Mouse (Mus musculus) mouse embryonic stem cell (cell line): Measurements from ENCODE around the gene Tspan13.

ENCODE experiments used
- in situ Hi-C, 2 experiments: fragments of 300-500 bp; cut with MboI; formaldehyde crosslinking; loops; 1 replicate in 1 of 2; 3 replicates in 1 of 2; pipeline ENCODE4 v1.14.3; 2019 to 2020; ENCODE audit warnings: low sequenced_read_pairs in 2 of 2, low pct_unique_long_range_greater_than_20kb in 1 of 2, mixed read lengths in 1 of 2; ENCODE audit not compliant: unreplicated experiment in 1 of 2

Tspan13 gene

GRCm38 (mm10) chr12:35992711-35993110 lies 49.6 kb downstream of the Tspan13 start, which contains the start of gene Agr2:
TSS of gene Agr2 (plus strand) at chr12:35992907.
- in situ Hi-C loops: no loop called here

GRCm38 (mm10) chr12:35984743-35985142 lies 57.6 kb downstream of the Tspan13 start:
- in situ Hi-C loops: no loop called here

- in situ Hi-C loops: no loop called here
These were observed 58.8 kb downstream of the Tspan13 start for GRCm38 (mm10) chr12:35983472-35983871.

GRCm38 (mm10) chr12:35981732-35982360 lies 60.5 kb downstream of the Tspan13 start:
- in situ Hi-C loops: no loop called here

- in situ Hi-C loops: no loop called here
These were observed 62.7 kb downstream of the Tspan13 start for GRCm38 (mm10) chr12:35979625-35980024.

GRCm38 (mm10) chr12:35977633-35978246 lies 64.6 kb downstream of the Tspan13 start:
- in situ Hi-C loops: no loop called here

- in situ Hi-C loops: no loop called here
These were observed 66.4 kb downstream of the Tspan13 start for GRCm38 (mm10) chr12:35975898-35976297.

GRCm38 (mm10) chr12:35966768-35967141 lies 75.5 kb downstream of the Tspan13 start:
- in situ Hi-C loops: no loop called here

- in situ Hi-C loops: no loop called here
These were observed 76.1 kb downstream of the Tspan13 start for GRCm38 (mm10) chr12:35966098-35966767.
